Mouse (Mus musculus) midbrain, embryonic 10.5 days (tissue): ENCODE measurements at regions not wholly inside any gene's neighbourhood (a gene's known extent, or its start where the extent isn't known, plus 50 kb on each side); places are given as distances from the start of the nearest gene placed in this dataset.

Source experiments
- DNase-seq: peaks from one replicate; pipeline ENCODE4 v3.0.0-alpha.2; 2017; ENCODE audit warnings: low spot score
- H3K27ac ChIP-seq: fragments of 300-500 bp; sonication (generic); replicated peaks from 2 replicates; pipeline ENCODE4 v1.5.1; 2016; ENCODE audit warnings: mild to moderate bottlenecking
- H3K27me3 ChIP-seq: fragments of 300-500 bp; sonication (generic); 2 replicates; pipeline ENCODE4 v1.6.1; 2016; ENCODE audit warnings: low read depth, mild to moderate bottlenecking; ENCODE audit not compliant: poor library complexity, severe bottlenecking
- H3K36me3 ChIP-seq: fragments of 300-500 bp; sonication (generic); 2 replicates; pipeline ENCODE4 v1.6.1; 2016; ENCODE audit warnings: mild to moderate bottlenecking, moderate library complexity
- H3K4me1 ChIP-seq: fragments of 300-500 bp; sonication (generic); 2 replicates; pipeline ENCODE4 v1.6.1; 2016
- H3K4me3 ChIP-seq: fragments of 300-500 bp; sonication (generic); 2 replicates; pipeline ENCODE4 v1.5.1; 2016; ENCODE audit warnings: mild to moderate bottlenecking, moderate library complexity
- H3K9me3 ChIP-seq: fragments of 300-500 bp; sonication (generic); replicated peaks from 2 replicates; pipeline ENCODE4 v1.6.1; 2016; ENCODE audit warnings: mild to moderate bottlenecking
- WGBS: fragments of 180-500 bp; shearing (Covaris S2); methylation state at CpG from one replicate; pipeline ENCODE4 v1.1.7; 2016; 5-methylcytosine and 5-hydroxymethylcytosine counted together

DNA sequence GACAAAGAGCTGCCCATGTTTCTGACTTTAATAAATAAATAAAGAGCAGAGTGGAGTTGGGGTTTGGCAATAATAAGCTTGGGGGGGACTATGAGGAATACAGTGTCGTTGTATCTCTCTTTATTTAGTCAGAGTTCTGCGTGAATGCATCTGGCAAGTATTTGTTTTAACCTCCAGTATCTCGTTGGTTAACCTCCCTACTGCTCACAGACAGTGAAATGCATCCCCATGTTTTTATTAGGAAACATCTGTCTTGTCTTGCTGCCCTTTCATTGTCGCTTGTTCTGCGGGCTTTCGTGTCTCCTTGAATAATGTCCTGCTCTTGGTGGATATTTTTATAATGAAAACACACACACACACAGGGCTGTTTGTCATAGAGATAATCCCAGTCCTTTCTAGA is 118.8 kb upstream of the Ccdc54 start:
- H3K27ac ChIP-seq = no peak overlapping the region
- no peak overlapping the region for H3K4me3 ChIP-seq
- H3K36me3 ChIP-seq = no peaks in the 10 kb centered on the region
- DNase-seq = no peak
- H3K9me3 ChIP-seq = no peaks in the 10 kb centered on the region
- 83% methylated on average over 6 of the region's 6 CpGs for WGBS
- H3K27me3 ChIP-seq = no peaks in the 10 kb centered on the region
- H3K4me1 ChIP-seq = no peaks in the 10 kb centered on the region

DNA sequence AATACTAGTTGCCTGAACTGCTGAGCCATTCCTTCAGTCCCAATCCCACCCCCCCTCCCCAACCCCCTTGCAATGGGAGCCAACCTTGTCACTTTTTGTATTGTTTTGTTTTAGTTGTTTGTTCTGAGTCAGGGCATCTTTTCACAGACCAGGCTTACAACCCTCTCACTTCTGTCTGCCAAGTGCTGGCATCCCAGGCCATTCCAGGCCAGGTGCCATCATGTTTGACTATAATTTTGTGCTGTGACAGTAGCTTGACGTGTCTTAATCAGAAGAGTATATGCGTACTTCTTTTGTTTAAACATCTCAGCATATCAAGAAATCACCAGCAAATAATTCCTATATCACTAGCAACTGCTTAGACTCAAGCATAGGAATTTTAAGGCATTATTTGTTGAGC is 117.0 kb upstream of the Ccdc54 start:
- Histone ChIP-seq H3K27ac (no peak overlapping the region), H3K4me3 (no peak overlapping the region), H3K27me3 (no peaks in the 10 kb centered on the region), H3K4me1 (no peaks in the 10 kb centered on the region), H3K36me3 (no peaks in the 10 kb centered on the region), H3K9me3 (no peaks in the 10 kb centered on the region)
- no peak for DNase-seq
- WGBS = 78% methylated on average over 2 of the region's 2 CpGs

DNA sequence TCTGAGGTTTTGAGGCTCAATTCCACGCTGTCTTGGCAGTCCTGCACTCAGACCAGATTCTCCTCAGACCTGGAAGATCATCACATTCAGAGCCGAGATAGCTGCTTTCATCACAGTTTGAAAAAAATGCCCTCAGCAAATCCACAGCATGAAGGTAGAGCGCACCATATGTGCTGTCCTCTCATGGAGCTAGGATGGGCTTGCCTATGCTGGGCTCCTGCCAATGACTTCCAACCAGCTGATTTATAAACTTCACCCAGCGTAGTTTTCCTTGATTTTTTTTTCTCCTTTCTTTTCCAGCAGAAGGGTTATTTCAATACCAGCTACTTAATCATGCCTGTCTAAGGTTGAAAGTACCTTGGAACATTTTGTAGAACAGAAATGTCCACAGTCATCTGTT is 115.0 kb upstream of the Ccdc54 start:
- no peaks in the 10 kb centered on the region for H3K36me3 ChIP-seq
- no peak overlapping the region for H3K27ac ChIP-seq
- DNase-seq = no peak
- H3K4me1 ChIP-seq = no peaks in the 10 kb centered on the region
- WGBS = 85% methylated on average over 4 of the region's 4 CpGs
- H3K27me3 ChIP-seq = no peaks in the 10 kb centered on the region
- H3K4me3 ChIP-seq = no peak overlapping the region
- H3K9me3 ChIP-seq = no peaks in the 10 kb centered on the region

DNA sequence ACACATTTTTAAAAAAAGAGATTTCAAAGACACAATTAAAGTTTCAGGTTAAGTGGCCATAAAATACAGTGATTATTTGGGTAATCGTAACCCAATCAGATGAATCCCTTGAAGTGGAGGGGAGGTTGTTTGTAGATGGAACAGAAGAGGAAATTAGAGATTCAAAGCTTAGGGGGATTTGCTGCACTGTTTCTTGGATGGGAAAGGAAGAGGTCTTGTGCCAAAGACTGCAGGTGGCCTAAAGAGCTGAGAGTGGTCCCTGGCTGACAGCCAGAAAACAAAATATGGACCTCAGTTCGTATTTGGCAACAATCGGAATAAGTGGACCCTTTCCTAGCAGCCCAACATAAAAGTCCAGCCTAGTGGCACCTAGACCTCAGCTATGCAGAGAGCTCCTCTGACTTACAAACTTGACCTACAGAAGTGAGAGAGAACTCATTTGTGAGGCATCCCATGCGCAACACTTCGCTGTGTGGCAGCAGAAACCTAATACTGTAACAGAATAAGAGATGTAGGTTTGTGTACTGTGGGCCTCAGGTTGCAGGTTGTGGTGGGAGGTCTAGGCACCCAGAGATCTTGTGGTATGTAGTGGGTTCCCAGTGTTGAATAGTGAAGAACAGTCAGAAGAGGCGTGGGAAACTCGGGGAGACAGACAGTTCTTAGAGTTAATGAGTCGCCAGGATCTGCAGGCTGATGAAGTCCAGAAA is 110.0 kb upstream of the Ccdc54 start:
- Histone ChIP-seq H3K4me3 (no peak overlapping the region), H3K4me1 (no peaks in the 10 kb centered on the region), H3K27me3 (no peaks in the 10 kb centered on the region), H3K9me3 (no peaks in the 10 kb centered on the region), H3K27ac (no peak overlapping the region), H3K36me3 (no peaks in the 10 kb centered on the region)
- 88% methylated on average over 8 of the region's 8 CpGs for WGBS
- no peak for DNase-seq

DNA sequence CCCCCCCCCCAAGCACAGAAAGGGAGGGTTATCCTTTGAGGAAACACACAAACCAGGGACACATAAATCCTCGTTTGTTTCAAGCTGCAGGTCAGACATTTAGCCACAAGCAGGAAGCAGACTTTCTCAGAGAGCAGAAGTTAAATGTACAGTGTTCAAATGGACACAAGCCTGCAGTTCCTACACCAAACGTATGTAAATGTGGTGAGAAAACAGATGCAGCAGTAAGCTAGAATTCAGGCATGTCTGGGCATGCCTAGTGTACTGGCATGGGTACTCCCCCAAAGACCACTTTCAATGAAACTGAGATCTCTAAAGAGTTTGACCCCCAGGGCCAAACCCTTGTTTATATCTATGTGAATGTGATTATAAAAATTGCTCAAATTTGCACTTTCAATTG is 109.2 kb upstream of the Ccdc54 start:
- WGBS = 68% methylated on average over 2 of the region's 2 CpGs
- no peak overlapping the region for H3K27ac ChIP-seq
- H3K9me3 ChIP-seq = no peaks in the 10 kb centered on the region
- no peak for DNase-seq
- H3K27me3 ChIP-seq = no peaks in the 10 kb centered on the region
- no peak overlapping the region for H3K4me3 ChIP-seq
- no peaks in the 10 kb centered on the region for H3K4me1 ChIP-seq
- no peaks in the 10 kb centered on the region for H3K36me3 ChIP-seq

DNA sequence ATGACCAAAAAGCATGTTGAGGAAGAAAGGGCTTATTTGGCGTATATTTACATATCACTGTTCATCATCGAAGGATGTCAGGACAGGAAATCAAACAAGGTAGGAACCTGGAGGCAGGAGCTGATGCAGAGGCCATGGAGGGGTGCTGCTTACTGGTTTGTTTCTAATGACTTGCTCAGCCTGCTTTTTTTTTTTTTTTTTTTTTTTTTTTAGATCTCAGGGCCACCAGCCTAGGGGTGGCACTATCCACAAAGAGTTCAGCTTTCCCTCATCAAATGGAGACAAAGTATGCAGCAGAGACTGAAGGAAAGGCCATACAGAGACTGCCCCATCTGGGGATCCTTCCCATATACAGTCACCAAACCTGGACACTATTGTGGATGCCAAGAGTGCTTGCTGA is 106.8 kb upstream of the Ccdc54 start:
- Histone ChIP-seq H3K27ac (no peak overlapping the region), H3K27me3 (no peaks in the 10 kb centered on the region), H3K4me3 (no peak overlapping the region), H3K36me3 (no peaks in the 10 kb centered on the region), H3K9me3 (no peaks in the 10 kb centered on the region), H3K4me1 (no peaks in the 10 kb centered on the region)
- 91% methylated on average over 2 of the region's 2 CpGs for WGBS
- no peak for DNase-seq

DNA sequence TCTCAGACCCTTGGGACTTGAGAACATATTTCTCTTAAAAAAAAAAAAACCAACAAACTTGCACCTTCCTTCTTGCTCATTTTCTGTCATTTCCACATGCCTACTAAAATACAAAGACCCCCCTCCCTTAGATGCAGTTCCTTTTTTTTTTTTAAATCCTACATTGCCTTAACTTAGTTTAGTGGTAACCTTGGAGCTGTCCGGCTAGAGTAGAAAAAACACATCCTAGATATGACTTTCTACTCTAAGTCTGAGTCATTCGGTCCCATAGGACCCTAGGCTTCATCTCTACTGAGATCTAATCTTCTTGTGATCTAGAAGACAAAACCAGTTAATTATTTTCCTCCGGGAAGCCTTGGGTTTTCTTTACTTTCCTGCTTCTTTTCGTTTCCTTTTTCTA is 105.1 kb upstream of the Ccdc54 start:
- Histone ChIP-seq H3K36me3 (no peaks in the 10 kb centered on the region), H3K27me3 (no peaks in the 10 kb centered on the region), H3K9me3 (no peaks in the 10 kb centered on the region), H3K4me3 (no peak overlapping the region), H3K27ac (no peak overlapping the region), H3K4me1 (no peaks in the 10 kb centered on the region)
- DNase-seq = no peak
- 89% methylated on average over 4 of the region's 4 CpGs for WGBS

DNA sequence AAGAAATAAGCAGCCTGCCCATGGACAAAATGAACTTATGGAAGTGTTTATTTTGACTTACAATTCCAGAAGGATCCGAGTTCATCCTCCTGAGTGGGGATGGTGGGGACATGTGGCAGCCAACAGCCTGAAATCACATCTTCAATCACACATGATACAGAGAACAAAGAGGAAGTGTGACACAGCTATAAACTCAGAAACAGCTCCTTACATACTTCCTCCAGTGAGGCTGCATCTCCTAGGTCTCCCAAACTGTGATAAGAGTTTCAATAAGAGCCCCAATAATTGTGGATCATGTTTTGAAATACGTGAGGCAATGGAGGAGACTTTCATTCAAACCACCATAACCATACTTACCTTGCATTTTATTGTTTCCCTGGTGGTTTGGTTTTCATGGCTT is 103.1 kb upstream of the Ccdc54 start:
- H3K4me3 ChIP-seq = no peak overlapping the region
- H3K9me3 ChIP-seq = no peaks in the 10 kb centered on the region
- no peaks in the 10 kb centered on the region for H3K27me3 ChIP-seq
- 78% methylated on average over 2 of the region's 2 CpGs for WGBS
- no peaks in the 10 kb centered on the region for H3K36me3 ChIP-seq
- H3K27ac ChIP-seq = no peak overlapping the region
- H3K4me1 ChIP-seq = no peaks in the 10 kb centered on the region
- no peak for DNase-seq

DNA sequence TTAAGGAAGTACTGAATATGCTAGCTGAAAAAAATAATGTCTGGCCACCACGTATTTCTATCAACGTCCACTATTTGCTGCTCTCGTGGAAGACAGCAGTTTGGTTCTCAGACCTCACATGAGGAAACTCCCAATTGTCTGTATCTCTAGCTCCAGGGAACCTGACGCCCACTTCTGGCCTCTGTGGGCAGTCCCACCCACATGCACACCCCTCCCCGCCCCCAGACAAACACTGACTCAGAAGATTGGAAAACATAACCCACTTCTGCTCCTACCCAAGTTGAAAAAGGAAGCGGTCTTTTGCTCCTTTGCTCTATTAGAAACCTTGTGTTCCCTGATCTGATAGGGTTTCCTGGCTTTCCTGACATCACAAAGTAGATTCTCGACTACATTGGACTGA is 99.9 kb upstream of the Ccdc54 start:
- Histone ChIP-seq H3K27ac (no peak overlapping the region), H3K36me3 (no peaks in the 10 kb centered on the region), H3K9me3 (no peaks in the 10 kb centered on the region), H3K4me3 (no peak overlapping the region), H3K4me1 (no peaks in the 10 kb centered on the region), H3K27me3 (no peaks in the 10 kb centered on the region)
- no peak for DNase-seq
- 80% methylated on average over 7 of the region's 7 CpGs for WGBS

DNA sequence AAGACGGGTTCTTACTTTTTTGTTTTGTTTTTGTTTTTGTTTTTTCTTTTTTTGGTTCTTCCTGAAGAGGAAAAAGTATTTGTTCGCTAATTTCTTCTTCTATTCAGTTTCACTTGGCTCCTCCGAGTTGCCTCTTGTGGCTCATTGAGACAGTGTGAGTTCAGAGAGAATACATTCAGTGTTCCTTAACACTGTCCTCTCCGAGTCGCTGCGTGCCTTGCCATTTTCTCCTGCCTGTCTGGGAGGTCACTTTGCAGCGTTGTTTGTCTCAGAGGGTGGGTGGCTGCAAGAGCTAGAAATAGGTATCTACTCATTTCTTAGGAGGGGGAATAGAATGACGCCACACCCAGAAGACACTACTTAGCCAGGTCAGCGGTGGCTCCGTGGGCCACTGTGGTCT is 98.6 kb upstream of the Ccdc54 start:
- no peaks in the 10 kb centered on the region for H3K4me1 ChIP-seq
- WGBS = 73% methylated on average over 10 of the region's 10 CpGs
- H3K4me3 ChIP-seq = no peak overlapping the region
- H3K36me3 ChIP-seq = no peaks in the 10 kb centered on the region
- no peaks in the 10 kb centered on the region for H3K9me3 ChIP-seq
- H3K27ac ChIP-seq = no peak overlapping the region
- DNase-seq = no peak
- no peaks in the 10 kb centered on the region for H3K27me3 ChIP-seq

DNA sequence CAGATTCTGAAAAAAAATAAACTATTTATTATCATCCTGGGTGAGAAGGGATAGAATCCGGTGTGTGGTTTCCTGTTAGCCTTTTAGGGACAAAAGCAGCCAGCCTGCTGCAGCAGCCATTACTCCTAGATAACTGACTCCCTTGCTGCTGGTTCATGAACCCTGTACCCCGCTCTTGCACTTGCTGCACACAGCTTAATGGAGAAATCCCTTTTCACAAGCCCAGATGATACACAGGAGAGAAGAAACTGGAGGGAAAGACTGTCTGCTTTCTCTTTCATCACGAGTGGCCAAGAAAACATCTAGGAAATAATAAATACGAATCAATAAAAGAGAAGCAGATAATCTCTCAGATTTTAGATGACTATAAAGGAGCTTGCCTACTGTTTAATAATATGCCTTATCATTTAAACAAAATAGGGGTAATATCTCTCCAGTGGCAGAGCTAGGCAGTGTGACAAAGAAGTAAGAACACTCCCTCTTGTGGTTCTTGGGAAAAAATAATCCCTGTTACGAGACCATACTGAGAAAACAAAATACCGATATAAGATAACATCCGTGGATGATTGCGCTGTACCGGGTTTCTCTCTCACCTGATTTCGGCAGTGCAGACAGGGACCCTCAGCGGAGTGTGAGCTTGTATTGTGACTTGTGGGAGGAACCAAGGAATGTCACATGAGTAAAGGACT is 98.0 kb upstream of the Ccdc54 start:
- Histone ChIP-seq H3K9me3 (no peaks in the 10 kb centered on the region), H3K27ac (no peak overlapping the region), H3K4me1 (no peaks in the 10 kb centered on the region), H3K4me3 (no peak overlapping the region), H3K27me3 (no peaks in the 10 kb centered on the region), H3K36me3 (no peaks in the 10 kb centered on the region)
- WGBS = 84% methylated on average over 11 of the region's 11 CpGs
- DNase-seq = no peak

DNA sequence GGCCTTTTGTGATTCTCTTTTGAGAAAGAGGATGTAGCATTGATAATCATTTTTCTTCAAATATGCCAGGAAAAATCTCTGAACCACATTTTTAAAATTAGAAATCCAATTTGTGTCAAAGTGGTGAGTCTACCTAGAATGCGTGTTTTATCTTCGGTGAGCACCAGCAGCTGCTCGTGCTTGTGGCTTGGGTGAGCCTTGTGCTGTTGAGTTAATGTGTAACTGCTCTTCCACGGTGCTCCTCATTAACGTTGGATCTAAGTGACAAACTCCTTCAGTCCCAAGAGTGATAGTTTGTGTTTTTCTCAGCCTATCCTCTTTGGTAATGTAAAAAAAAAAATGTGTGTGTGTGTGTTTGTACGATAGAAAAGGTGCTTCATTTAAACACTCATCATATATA is 88.7 kb upstream of the Ccdc54 start:
- Histone ChIP-seq H3K27me3 (no peaks in the 10 kb centered on the region), H3K9me3 (no peaks in the 10 kb centered on the region), H3K4me3 (no peak overlapping the region), H3K4me1 (no peaks in the 10 kb centered on the region), H3K27ac (no peak overlapping the region), H3K36me3 (no peaks in the 10 kb centered on the region)
- 94% methylated on average over 6 of the region's 6 CpGs for WGBS
- DNase-seq = no peak

DNA sequence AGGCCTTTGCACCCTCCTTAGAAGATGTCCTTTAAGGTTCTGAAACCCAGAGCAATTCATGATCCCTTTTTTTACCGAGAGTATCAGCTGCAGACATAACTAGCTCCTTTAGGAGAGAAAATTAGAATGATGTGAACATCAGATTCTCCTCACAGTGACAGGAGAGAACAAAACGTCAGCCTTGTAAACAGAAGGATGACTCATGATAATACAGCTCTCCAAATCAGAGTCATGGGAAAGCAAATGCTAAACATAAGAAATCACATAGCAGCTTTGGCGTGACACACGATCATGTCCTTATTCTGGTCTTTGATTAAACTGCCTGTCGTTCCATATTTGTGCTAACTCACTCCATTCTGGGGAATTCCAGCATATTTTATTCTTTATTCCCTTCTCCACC is 82.4 kb upstream of the Ccdc54 start:
- H3K9me3 ChIP-seq = no peaks in the 10 kb centered on the region; the same call in 1 of the 2 replicates
- 81% methylated on average over 5 of the region's 5 CpGs for WGBS
- no peak overlapping the region for H3K27ac ChIP-seq
- no peak overlapping the region for H3K4me3 ChIP-seq
- no peak for DNase-seq
- H3K27me3 ChIP-seq = no peaks in the 10 kb centered on the region
- no peaks in the 10 kb centered on the region for H3K4me1 ChIP-seq
- no peaks in the 10 kb centered on the region for H3K36me3 ChIP-seq
